Mouse (Mus musculus) layer of hippocampus, adult 8-10 months (tissue): ENCODE results near the gene Skint6. TPM values are rescaled to one million over a fixed set of nuclear protein-coding genes. Genes with fewer than 3 reads are reported as not detected.
"Not testable (repeated sequence)": the region's sequence is repeated elsewhere in the genome, so short reads cannot be mapped to it uniquely, and the experiment has no call there.

ENCODE experiments used
- DNase-seq, 2 experiments: peaks; one replicate each; pipeline ENCODE4 v3.0.0; 2022; ENCODE audit warnings: low spot score in 2 of 2
- total RNA-seq, 4 experiments: library from RNA; stranded (reverse); gene quantifications; 2 replicates each; pipeline ENCODE4 v1.2.4; 2022

The Skint6 gene
- not detected for total RNA-seq

- DNase-seq, result no peak
Observed at GRCm38 (mm10) chr4:113286873-113287272, at the start of gene Skint6. Gene Skint6, minus strand, starts transcription at chr4:113286973.

- no peak for DNase-seq
Observed at GRCm38 (mm10) chr4:113320911-113321310, 34.1 kb upstream of the Skint6 start.

DNA sequence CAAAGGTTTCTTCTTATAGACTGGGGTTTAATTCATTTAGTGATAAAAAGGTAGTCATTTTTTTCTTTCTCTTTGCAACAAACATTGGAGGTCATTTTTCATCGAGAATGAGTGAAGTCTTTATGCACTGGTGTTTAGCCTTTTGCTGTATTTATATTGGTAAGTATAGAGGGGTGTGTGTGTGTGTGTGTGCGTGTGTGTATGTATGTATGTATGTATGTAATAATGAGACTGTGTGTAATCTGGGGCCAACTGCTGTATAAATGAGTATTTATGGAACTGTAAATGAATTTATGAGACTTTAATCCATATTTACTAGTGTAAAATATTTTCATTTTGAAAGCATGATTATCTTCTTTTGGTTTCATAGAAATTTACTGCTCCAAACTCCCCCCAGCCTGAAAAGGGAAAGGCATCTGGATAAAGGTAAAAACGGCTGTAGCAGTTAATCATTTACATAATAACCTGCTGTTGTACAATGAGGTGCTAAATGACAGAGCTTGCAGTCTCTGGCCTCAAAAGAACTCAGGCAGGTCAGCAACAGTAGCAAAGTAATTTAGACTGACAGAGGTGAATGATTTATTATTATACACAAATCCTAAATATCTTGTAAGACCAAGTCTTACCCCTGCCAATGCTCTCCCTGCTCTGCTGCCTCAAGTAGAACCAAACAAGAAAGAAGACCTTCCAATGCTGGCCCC lies 15.2 kb upstream of the Skint6 start:
- no peak for DNase-seq

DNA sequence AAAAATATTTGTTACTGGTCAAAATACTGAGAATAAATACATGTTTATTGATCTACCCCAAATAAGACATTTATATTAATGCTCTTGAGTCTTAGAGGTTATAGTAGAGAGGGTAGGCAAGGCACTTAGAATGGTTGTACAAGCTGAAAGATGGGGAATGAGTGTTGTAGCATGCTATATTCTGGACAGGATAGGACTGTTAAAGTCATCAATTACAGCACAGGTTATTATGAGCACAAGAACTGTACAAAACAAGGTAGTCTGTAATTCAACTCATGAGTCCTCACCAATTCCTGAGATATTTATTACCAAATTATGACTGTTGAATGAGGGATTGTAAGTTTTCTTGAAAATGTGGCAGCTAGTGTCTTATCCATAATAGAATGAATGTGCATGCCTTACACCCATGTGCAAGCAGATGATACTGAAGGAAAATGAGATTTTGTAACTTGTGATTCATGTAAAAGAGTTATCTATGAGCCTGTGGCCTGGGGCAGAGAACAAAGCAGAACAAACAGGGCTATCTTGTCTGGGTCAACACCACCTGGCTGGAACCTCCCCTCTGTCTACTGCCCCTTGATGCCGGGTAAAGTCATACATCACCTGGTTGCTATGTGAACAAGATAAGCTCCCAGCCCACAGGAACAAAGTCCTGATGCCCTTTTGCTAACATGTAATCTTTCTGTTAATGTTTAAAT lies 23.3 kb downstream of the Skint6 start:
- DNase-seq, result no peak

GRCm38 (mm10) chr4:113245808-113246207 lies 41.0 kb downstream of the Skint6 start:
- no peak for DNase-seq

DNA sequence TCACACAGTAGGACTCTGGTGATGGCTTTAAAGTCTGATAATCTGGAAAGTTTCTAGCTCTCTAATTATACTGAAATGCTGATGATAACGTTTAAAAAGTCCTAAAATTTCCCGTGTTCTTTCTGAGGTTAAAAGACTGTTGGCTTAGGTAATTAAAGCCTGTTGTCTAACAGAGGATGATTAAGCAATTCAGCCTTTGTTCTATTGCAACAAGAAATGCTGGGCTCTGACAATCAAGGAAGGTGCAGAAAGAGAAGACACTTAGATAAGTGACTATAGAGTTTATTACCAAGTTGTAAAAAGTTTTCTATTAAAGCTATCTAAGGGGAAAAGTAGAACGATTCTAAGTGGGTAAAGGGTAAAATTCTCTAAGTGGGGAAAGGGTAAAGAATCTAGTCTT lies 219.2 kb downstream of the Skint6 start:
- DNase-seq, result no peak

DNA sequence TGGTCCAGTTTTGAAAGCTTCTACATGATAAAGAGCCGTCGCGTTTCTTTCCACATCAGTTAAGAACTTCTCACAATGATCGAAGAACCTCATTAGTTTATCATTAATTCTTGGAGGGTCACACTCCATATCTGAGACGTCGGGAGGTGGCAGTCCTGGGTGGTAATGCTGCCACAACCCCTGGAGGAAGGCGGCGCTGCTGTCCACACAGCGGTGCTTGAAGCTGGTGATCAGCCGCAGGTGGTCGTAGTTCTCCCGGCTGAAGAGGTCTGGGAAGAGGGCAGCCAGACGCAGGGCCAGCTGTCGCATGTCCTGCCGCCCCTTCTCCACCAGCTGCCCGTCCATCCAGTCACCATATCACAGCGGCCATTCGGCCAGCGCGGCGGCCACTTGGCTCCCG lies 307.6 kb downstream of the Skint6 start:
- not testable (repeated sequence) for DNase-seq

DNA sequence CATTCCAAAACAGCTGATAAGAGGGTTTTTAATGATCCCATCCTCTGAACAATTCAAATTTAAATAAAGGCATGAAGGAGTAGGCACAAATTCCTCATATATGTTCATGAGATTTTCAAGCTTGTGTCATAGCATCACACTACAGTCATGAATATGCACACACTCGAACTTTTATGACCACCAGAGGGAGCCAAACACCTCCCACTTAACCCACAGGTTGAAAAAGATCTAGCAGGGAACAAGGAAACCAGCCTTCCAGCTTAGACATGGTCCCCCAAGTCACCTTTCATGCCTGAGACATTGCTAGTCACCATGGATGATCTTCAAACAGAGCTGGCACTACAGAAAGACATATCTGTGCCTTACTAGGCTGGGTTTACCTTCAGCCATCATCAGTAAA lies 496.1 kb downstream of the Skint6 start:
- no peak for DNase-seq

DNA sequence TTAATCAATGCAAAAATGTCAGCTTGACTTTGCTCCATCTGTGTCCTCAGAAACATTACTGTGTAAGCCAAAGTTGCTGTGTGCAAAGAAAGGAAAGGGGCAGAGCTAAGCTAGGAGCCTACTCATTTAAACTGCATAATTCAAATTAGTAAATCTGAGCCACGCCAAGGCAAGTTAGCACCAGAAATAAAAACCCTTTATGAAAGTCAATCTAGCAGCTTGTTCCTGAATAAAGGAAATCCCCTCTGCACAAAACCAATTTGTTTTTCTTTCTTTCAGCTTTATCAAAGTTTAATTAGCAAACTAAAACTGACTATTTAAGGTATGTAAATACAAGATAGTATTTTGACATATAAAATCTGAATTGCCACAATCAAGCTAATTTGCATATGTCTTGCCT lies 512.0 kb downstream of the Skint6 start, which contains the start of gene Skint10:
Skint10 (minus strand) TSS at position 101 of the 400 bp plus-strand sequence.
- DNase-seq, result no peak
